Mouse (Mus musculus): ENCODE measurements at regions not wholly inside any gene's neighbourhood (a gene's known extent, or its start where the extent isn't known, plus 50 kb on each side); places are given as distances from the start of the nearest gene placed in this dataset.

- no peak for DNase-seq (ENCODE audit: extremely low spot score, low read depth, low spot score)
Observed at GRCm38 (mm10) chr4:62881824-62882223, 83.5 kb upstream of the Zfp618 start.

GRCm38 (mm10) chr4:62882276-62882675, 83.1 kb upstream of the Zfp618 start:
- DNase-seq (ENCODE audit: extremely low spot score, low read depth, low spot score): no peak

- no peak for DNase-seq (ENCODE audit: extremely low spot score, low read depth, low spot score)
Observed at GRCm38 (mm10) chr4:62888736-62889135, 76.6 kb upstream of the Zfp618 start.

- DNase-seq (ENCODE audit: extremely low spot score, low read depth, low spot score): peak; percentile 18
Observed at GRCm38 (mm10) chr4:62889708-62890107, 75.7 kb upstream of the Zfp618 start.

GRCm38 (mm10) chr4:62890588-62891580, 74.5 kb upstream of the Zfp618 start:
- no peak for DNase-seq (ENCODE audit: extremely low spot score, low read depth, low spot score)

GRCm38 (mm10) chr4:62912891-62913290, 52.5 kb upstream of the Zfp618 start:
- DNase-seq (ENCODE audit: extremely low spot score, low read depth, low spot score): no peak

Measured in hindlimb bud, embryonic 11.5 days (tissue).